28 mouse cellular contexts compared by ENCODE assay signal in genomic region chr9:15596598-15596997, GRCm38 (mm10). TPM values are rescaled to one million over a fixed set of nuclear protein-coding genes. Genes with fewer than 3 reads are reported as not detected.
DNase-seq lines count a peak whose midpoint lies in the region; ATAC-seq and TF ChIP-seq lines count a peak whose summit lies in the region.
"Had no signal": no experiment of that assay in that cellular context is flagged by ENCODE, and none has a peak within 500 bp of the region (broad histone marks: within the 10 kb centered on the region; RNA-seq: fewer than 3 reads in every experiment).

No protein-coding gene starts in this region.

- H3K36me3 ChIP-seq in forebrain, embryonic 16.5 days (ENCODE audit: control insufficient read depth, insufficient read depth) = no peaks in the 10 kb centered on the region
- no peaks in the 10 kb centered on the region for H3K36me3 ChIP-seq in forebrain, postnatal 0 days (ENCODE audit: insufficient read depth)
- no peaks in the 10 kb centered on the region for H3K36me3 ChIP-seq in midbrain, embryonic 11.5 days (ENCODE audit: control insufficient read depth, insufficient read depth, low read length)
- H3K36me3 ChIP-seq in midbrain, embryonic 14.5 days (ENCODE audit: control insufficient read depth, insufficient read depth, low read length) = no peaks in the 10 kb centered on the region
- H3K36me3 ChIP-seq: embryonic facial prominence, embryonic 13.5 days; embryonic facial prominence, embryonic 15.5 days; forebrain, embryonic 10.5 days; forebrain, embryonic 12.5 days; G1E had no signal

- H3K4me1 ChIP-seq in forebrain, embryonic 16.5 days (replicated peaks; ENCODE audit: control insufficient read depth, insufficient read depth, low read length) = no peaks in the 10 kb centered on the region
- H3K4me1 ChIP-seq in forebrain, postnatal 0 days (ENCODE audit: insufficient read depth) = no peaks in the 10 kb centered on the region
- H3K4me1 ChIP-seq in midbrain, embryonic 11.5 days (ENCODE audit: control insufficient read depth, insufficient read depth, low read length) = no peaks in the 10 kb centered on the region
- no peaks in the 10 kb centered on the region for H3K4me1 ChIP-seq in midbrain, embryonic 14.5 days (ENCODE audit: control insufficient read depth, insufficient read depth, low read length)
- H3K4me1 ChIP-seq: embryonic facial prominence, embryonic 13.5 days; embryonic facial prominence, embryonic 15.5 days; forebrain, embryonic 12.5 days had no signal

- no peak for TF ChIP-seq POLR2A in brain, embryonic 14.5 days (IDR thresholded peaks at IDR 0.05; ENCODE audit: borderline replicate concordance, extremely low read depth, insufficient read depth, insufficient read length, poor library complexity, severe bottlenecking)

- H3K27me3 ChIP-seq in forebrain, embryonic 16.5 days (replicated peaks; ENCODE audit: control insufficient read depth, insufficient read depth, low read length) = no peaks in the 10 kb centered on the region
- no peaks in the 10 kb centered on the region for H3K27me3 ChIP-seq in forebrain, postnatal 0 days (ENCODE audit: insufficient read depth, low read length)
- H3K27me3 ChIP-seq in midbrain, embryonic 11.5 days (ENCODE audit: control insufficient read depth, insufficient read depth, low read length) = no peaks in the 10 kb centered on the region
- H3K27me3 ChIP-seq in midbrain, embryonic 14.5 days (ENCODE audit: control insufficient read depth, insufficient read depth, low read length) = no peaks in the 10 kb centered on the region
- H3K27me3 ChIP-seq: CH12.LX; embryonic facial prominence, embryonic 13.5 days; embryonic facial prominence, embryonic 15.5 days; forebrain, embryonic 12.5 days had no signal

- TF ChIP-seq CTCF in forebrain, postnatal 0 days (IDR thresholded peaks at IDR 0.05; ENCODE audit: low read depth) = no peak
- no peak for TF ChIP-seq CTCF in brain, embryonic 14.5 days (IDR thresholded peaks at IDR 0.05; ENCODE audit: borderline replicate concordance, extremely low read depth, insufficient read depth, insufficient read length)

- ATAC-seq in forebrain, embryonic 16.5 days = 0 out of 2 replicates have a peak, but pooled peaks have one; percentile 36
- no peak; the same call in 1 of the 2 replicates for ATAC-seq in forebrain, postnatal 0 days
- ATAC-seq in midbrain, embryonic 11.5 days (ENCODE audit: low FRiP score) = no peak
- no peak for ATAC-seq in midbrain, embryonic 14.5 days (ENCODE audit: low FRiP score, low TSS enrichment)
- ATAC-seq: activated CD4-positive, CD25-positive, alpha-beta regulatory T cell, adult 4 months; CD4-positive, CD25-positive, alpha-beta regulatory T cell, adult 4 months; forebrain, embryonic 14.5 days; Patski had no signal

- H3K4me3 ChIP-seq in forebrain, embryonic 16.5 days (replicated peaks; ENCODE audit: low read length) = no peak overlapping the region
- no peak overlapping the region for H3K4me3 ChIP-seq in forebrain, postnatal 0 days (ENCODE audit: low read depth, low read length)
- H3K4me3 ChIP-seq in midbrain, embryonic 11.5 days (ENCODE audit: low read depth, low read length) = no peak overlapping the region
- H3K4me3 ChIP-seq in midbrain, embryonic 14.5 days (replicated peaks; ENCODE audit: low read depth, low read length) = no peak overlapping the region
- H3K4me3 ChIP-seq: embryonic facial prominence, embryonic 13.5 days; embryonic facial prominence, embryonic 15.5 days; erythroblast, embryonic 14.5 days; forebrain, embryonic 10.5 days; forebrain, embryonic 12.5 days had no signal

- 63% methylated on average over 4 of the region's 4 CpGs for WGBS in forebrain, embryonic 16.5 days
- 64% methylated on average over 4 of the region's 4 CpGs for WGBS in forebrain, postnatal 0 days
- 74% methylated on average over 4 of the region's 4 CpGs for WGBS in midbrain, embryonic 11.5 days
- WGBS in midbrain, embryonic 14.5 days = 80% methylated on average over 4 of the region's 4 CpGs

- H3K9ac ChIP-seq in forebrain, embryonic 16.5 days (replicated peaks; ENCODE audit: low read depth, low read length) = no peak overlapping the region
- no peak overlapping the region for H3K9ac ChIP-seq in forebrain, postnatal 0 days
- no peak overlapping the region for H3K9ac ChIP-seq in midbrain, embryonic 11.5 days (ENCODE audit: low read length)
- H3K9ac ChIP-seq in midbrain, embryonic 14.5 days (replicated peaks; ENCODE audit: low read length) = no peak overlapping the region
- H3K9ac ChIP-seq: embryonic facial prominence, embryonic 13.5 days; embryonic facial prominence, embryonic 15.5 days; forebrain, embryonic 12.5 days had no signal

- DNase-seq in forebrain, postnatal 0 days = no peak
- peak; percentile 57 for DNase-seq in midbrain, embryonic 11.5 days (ENCODE audit: low spot score, missing footprints)
- DNase-seq in midbrain, embryonic 14.5 days = no peak
- peak; percentile 22 for DNase-seq in brain, embryonic 14.5 days (ENCODE audit: low read depth)
- DNase-seq: adrenal gland, adult 8-10 months; adrenal gland, postnatal 14 days; adrenal gland, postnatal 36 days; B cell, adult 2 months; cerebellum, adult 11 months; cerebellum, adult 18-20 months; cerebellum, adult 8-10 months; cerebellum, adult 9-11 months; cerebellum, postnatal 14 days; cerebellum, postnatal 36 days; embryo, embryonic 11 days had no signal

- no peak overlapping the region for H3K27ac ChIP-seq in forebrain, embryonic 16.5 days (ENCODE audit: low read length)
- H3K27ac ChIP-seq in forebrain, postnatal 0 days (ENCODE audit: low read depth, low read length) = no peak overlapping the region
- H3K27ac ChIP-seq in midbrain, embryonic 11.5 days (ENCODE audit: low read depth, low read length) = no peak overlapping the region
- no peak overlapping the region for H3K27ac ChIP-seq in midbrain, embryonic 14.5 days (replicated peaks; ENCODE audit: low read depth, low read length)
- H3K27ac ChIP-seq: embryonic facial prominence, embryonic 13.5 days; embryonic facial prominence, embryonic 15.5 days; forebrain, embryonic 10.5 days; forebrain, embryonic 12.5 days had no signal

- H3K4me2 ChIP-seq in forebrain, embryonic 16.5 days (ENCODE audit: low read length) = no peak overlapping the region
- H3K4me2 ChIP-seq in forebrain, postnatal 0 days (ENCODE audit: low read depth) = no peak overlapping the region
- H3K4me2 ChIP-seq in midbrain, embryonic 11.5 days = no peak overlapping the region
- H3K4me2 ChIP-seq in midbrain, embryonic 14.5 days (ENCODE audit: low read length) = no peak overlapping the region
- H3K4me2 ChIP-seq: embryonic facial prominence, embryonic 13.5 days; embryonic facial prominence, embryonic 15.5 days; forebrain, embryonic 12.5 days had no signal

- H3K9me3 ChIP-seq in forebrain, embryonic 16.5 days (ENCODE audit: control insufficient read depth, low read length) = no peaks in the 10 kb centered on the region
- H3K9me3 ChIP-seq in forebrain, postnatal 0 days (ENCODE audit: low read length) = 0 out of 2 replicates have a peak, but pooled peaks cover 4% of the 10 kb centered on the region
- no peaks in the 10 kb centered on the region for H3K9me3 ChIP-seq in midbrain, embryonic 11.5 days (ENCODE audit: control insufficient read depth, low read length)
- H3K9me3 ChIP-seq in midbrain, embryonic 14.5 days (ENCODE audit: control insufficient read depth, low read length) = no peaks in the 10 kb centered on the region
- H3K9me3 ChIP-seq: embryonic facial prominence, embryonic 13.5 days; embryonic facial prominence, embryonic 15.5 days; forebrain, embryonic 10.5 days; forebrain, embryonic 12.5 days had no signal

RNA-seq across cellular contexts. Expression of gene Deup1, which starts 31.1 kb away (rescaled TPM):
- polyA plus RNA-seq in forebrain, embryonic 16.5 days (2015; fragmentation: Nextera tagmentation; extraction: Ambion mirVana) = 1.4 and 1.6 TPM in 2 replicates
- total RNA-seq in forebrain, postnatal 0 days (2014; rRNA removed) = 4.7 and 9.8 TPM in 2 replicates
- 3.2 and 4.8 TPM in 2 replicates for polyA plus RNA-seq in forebrain, postnatal 0 days (2015; fragmentation: Nextera tagmentation; extraction: Ambion mirVana)
- polyA plus RNA-seq in midbrain, embryonic 11.5 days (2014; fragmentation: Nextera tagmentation; extraction: Ambion mirVana) = 0.32 and 0.52 TPM in 2 replicates
- polyA plus RNA-seq in midbrain, embryonic 14.5 days (2014; fragmentation: Nextera tagmentation; extraction: Ambion mirVana) = 0.67 and 0.75 TPM in 2 replicates
- 0.63 and 1.3 TPM in 2 replicates for polyA plus RNA-seq in brain, embryonic 14.5 days (2012; rRNA removed)
- total RNA-seq: common myeloid progenitor, adult 5-6 weeks had no signal
- polyA plus RNA-seq: G1E, Patski had no signal

Comparison
In these comparisons a context has a peak if more than half of its experiments do, and no peak if none do; other contexts are left out.
1. DNase-seq: peak in midbrain, embryonic 11.5 days (single experiment) and brain, embryonic 14.5 days (single experiment); none in forebrain, postnatal 0 days (single experiment) and midbrain, embryonic 14.5 days (single experiment).